Mouse (Mus musculus) naive thymus-derived CD4-positive, alpha-beta T cell, adult 2 months (primary cell): ENCODE measurements around the gene Gm10720.
"Not testable (repeated sequence)": the region's sequence is repeated elsewhere in the genome, so short reads cannot be mapped to it uniquely, and the experiment has no call there.

Source experiments
- DNase-seq: peaks from one replicate; pipeline ENCODE4 v3.0.0-alpha.2; 2011; ENCODE audit warnings: low read depth

Gm10720 gene

DNA sequence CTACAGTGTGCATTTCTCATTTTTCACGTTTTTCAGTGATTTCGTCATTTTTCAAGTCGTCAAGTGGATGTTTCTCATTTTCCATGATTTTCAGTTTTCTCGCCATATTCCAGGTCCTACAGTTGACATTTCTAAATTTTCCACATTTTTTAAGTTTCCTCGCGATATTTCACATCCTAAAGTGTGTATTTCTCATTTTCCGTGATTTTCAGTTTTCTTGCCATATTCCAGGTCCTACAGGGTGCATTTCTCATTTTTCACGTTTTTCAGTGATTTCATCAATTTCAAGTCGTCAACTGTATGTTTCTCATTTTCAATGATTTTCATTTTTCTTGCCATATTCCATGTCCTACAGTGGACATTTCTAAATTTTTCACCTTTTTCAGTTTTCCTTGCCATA lies at the start of gene Gm10720:
Gene Gm10720, plus strand, starts transcription at position 301 of the 400 bp plus-strand sequence.
- not testable (repeated sequence) for DNase-seq

DNA sequence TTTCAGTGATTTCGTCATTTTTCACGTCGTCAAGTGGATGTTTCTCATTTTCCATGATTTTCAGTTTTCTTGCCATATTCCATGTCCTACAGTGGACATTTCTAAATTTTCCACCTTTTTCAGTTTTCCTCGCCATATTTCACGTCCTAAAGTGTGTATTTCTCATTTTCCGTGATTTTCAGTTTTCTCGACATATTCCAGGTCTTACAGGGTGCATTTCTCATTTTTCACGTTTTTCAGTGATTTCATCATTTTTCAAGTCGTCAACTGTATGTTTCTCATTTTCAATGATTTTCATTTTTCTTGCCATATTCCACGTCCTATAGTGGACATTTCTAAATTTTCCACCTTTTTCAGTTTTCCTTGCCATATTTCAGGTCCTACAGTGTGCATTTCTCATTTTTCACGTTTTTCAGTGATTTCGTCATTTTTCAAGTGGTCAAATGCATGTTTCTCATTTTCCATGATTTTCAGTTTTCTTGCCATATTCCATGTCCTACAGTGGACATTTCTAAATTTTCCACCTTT lies 14.9 kb upstream of the Gm10720 start, which contains the start of gene Gm10722:
Gene Gm10722, plus strand, starts transcription at position 478 of the 528 bp plus-strand sequence.
- DNase-seq = peak; percentile 49

DNA sequence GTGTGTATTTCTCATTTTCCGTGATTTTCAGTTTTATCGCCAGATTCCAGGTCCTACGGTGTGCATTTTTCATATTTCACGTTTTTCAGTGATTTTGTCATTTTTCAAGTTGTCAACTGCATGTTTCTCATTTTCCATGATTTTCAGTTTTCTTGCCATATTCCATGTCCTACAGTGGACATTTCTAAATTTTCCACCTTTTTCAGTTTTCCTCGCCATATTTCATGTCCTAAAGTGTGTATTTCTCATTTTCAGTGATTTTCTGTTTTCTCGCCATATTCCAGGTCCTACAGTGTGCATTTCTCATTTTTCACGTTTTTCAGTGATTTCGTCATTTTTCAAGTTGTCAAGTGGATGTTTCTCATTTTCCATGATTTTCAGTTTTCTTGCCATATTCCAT lies 14.4 kb upstream of the Gm10720 start:
- not testable (repeated sequence) for DNase-seq

DNA sequence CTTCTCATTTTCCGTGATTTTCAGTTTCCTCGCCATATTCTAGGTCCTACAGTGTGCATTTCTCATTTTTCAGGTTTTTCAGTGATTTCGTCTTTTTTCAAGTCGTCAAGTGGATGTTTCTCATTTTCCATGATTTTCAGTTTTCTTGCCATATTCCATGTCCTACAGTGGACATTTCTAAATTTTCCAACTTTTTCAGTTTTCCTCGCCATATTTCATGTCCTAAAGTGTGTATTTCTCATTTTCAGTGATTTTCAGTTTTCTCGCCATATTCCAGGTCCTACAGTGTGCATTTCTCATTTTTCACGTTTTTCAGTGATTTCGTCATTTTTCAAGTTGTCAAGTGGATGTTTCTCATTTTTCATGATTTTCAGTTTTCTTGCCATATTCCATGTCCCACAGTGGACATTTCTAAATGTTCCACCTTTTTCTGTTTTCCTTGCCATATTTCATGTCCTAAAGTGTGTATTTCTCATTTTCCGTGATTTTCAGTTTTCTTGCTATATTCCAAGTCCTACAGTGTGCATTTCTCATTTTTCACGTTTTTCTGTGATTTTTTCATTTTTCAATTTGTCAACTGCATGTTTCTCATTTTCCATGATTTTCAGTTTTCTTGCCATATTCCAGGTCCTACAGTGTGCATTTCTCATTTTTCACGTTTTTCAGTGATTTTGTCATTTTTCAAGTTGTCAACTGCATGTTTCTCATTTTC lies 13.3 kb upstream of the Gm10720 start:
- peak; percentile 42 for DNase-seq

DNA sequence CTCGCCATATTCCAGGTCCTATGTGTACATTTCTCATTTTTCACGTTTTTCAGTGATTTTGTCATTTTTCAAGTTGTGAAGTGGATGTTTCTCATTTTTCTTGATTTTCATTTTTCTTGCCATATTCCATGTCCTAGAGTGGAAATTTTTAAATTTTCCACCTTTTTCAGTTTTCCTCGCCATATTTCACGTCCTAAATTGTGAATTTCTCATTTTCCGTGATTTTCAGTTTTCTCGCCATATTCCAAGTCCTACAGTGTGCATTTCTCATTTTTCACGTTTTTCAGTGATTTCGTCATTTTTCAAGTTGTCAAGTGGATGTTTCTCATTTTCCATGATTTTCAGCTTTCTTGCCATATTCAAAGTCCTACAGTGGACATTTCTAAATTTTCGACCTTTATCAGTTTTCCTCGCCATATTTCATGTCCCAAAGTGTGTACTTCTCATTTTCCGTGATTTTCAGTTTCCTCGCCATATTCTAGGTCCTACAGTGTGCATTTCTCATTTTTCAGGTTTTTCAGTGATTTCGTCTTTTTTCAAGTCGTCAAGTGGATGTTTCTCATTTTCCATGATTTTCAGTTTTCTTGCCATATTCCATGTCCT lies 12.6 kb upstream of the Gm10720 start, which contains the start of gene Gm11168:
Gene Gm11168, plus strand, starts transcription at position 553 of the 603 bp plus-strand sequence.
- DNase-seq = not testable (repeated sequence)

DNA sequence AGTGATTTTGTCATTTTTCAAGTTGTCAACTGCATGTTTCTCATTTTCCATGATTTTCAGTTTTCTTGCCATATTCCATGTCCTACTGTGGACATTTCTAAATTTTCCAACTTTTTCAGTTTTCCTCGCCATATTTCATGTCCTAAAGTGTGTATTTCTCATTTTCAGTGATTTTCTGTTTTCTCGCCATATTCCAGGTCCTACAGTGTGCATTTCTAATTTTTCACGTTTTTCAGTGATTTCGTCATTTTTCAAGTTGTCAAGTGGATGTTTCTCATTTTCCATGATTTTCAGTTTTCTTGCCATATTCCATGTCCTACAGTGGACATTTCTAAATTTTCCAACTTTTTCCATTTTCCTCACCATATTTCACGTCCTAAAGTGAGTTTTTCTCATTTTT lies 9.3 kb upstream of the Gm10720 start:
- not testable (repeated sequence) for DNase-seq

DNA sequence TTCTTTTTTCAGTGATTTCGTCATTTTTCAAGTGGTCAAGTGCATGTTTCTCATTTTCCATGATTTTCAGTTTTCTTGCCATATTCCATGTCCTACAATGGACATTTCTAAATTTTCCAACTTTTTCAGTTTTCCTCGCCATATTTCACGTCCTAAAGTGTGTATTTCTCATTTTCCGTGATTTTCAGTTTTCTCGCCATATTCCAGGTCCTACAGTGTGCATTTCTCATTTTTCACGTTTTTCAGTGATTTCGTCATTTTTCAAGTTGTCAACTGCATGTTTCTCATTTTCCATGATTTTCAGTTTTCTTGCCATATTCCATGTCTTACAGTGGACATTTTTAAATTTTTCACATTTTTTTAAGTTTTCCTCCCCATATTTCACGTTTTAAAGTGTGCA lies 8.8 kb upstream of the Gm10720 start:
- DNase-seq = not testable (repeated sequence)

DNA sequence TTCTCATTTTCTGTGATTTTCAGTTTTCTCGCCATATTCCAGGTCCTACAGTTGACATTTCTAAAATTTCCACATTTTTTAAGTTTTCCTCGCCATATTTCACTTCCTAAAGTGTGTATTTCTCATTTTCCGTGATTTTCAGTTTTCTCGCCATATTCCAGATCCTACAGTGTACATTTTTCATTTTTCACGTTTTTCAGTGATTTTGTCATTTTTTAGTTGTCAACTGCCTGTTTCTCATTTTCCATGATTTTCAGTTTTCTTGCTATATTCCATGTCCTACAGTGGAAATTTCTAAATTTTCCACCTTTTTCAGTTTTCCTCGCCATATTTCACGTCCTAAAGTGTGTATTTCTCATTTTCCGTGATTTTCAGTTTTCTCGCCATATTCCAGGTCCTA lies 8.2 kb upstream of the Gm10720 start:
- DNase-seq = peak; percentile 32

DNA sequence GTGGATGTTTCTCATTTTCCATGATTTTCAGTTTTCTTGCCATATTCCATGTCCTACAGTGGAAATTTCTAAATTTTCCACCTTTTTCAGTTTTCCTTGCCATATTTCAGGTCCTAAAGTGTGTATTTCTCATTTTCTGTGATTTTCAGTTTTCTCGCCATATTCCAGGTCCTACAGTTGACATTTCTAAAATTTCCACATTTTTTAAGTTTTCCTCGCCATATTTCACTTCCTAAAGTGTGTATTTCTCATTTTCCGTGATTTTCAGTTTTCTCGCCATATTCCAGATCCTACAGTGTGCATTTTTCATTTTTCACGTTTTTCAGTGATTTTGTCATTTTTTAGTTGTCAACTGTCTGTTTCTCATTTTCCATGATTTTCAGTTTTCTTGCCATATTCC lies 6.1 kb upstream of the Gm10720 start:
- DNase-seq = not testable (repeated sequence)

DNA sequence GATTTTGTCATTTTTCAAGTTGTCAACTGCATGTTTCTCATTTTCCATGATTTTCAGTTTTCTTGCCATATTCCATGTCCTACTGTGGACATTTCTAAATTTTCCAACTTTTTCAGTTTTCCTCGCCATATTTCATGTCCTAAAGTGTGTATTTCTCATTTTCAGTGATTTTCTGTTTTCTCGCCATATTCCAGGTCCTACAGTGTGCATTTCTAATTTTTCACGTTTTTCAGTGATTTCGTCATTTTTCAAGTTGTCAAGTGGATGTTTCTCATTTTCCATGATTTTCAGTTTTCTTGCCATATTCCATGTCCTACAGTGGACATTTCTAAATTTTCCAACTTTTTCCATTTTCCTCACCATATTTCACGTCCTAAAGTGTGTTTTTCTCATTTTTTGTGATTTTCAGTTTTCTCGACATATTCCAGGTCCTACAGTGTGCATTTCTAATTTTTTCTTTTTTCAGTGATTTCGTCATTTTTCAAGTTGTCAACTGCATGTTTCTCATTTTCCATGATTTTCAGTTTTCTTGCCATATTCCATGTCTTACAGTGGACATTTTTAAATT lies 3.3 kb upstream of the Gm10720 start:
- DNase-seq = not testable (repeated sequence)

DNA sequence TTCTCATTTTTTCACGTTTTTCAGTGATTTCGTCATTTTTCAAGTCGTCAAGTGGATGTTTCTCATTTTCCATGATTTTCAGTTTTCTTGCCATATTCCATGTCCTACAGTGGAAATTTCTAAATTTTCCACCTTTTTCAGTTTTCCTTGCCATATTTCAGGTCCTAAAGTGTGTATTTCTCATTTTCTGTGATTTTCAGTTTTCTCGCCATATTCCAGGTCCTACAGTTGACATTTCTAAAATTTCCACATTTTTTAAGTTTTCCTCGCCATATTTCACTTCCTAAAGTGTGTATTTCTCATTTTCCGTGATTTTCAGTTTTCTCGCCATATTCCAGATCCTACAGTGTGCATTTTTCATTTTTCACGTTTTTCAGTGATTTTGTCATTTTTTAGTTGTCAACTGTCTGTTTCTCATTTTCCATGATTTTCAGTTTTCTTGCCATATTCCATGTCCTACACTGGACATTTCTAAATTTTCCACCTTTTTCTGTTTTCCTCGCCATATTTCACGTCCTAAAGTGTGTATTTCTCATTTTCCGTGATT lies 2.6 kb upstream of the Gm10720 start, which contains the start of gene Gm10721:
Gene Gm10721, plus strand, starts transcription at position 408 of the 547 bp plus-strand sequence.
- DNase-seq = not testable (repeated sequence)

DNA sequence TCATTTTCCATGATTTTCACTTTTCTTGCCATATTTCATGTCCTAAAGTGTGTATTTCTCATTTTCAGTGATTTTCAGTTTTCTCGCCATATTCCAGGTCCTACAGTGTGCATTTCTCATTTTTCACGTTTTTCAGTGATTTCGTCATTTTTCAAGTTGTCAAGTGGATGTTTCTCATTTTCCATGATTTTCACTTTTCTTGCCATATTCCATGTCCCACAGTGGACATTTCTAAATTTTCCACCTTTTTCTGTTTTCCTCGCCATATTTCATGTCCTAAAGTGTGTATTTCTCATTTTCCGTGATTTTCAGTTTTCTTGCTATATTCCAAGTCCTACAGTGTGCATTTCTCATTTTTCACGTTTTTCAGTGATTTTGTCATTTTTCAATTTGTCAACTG lies 442 bp downstream of the Gm10720 start:
- DNase-seq = not testable (repeated sequence)

DNA sequence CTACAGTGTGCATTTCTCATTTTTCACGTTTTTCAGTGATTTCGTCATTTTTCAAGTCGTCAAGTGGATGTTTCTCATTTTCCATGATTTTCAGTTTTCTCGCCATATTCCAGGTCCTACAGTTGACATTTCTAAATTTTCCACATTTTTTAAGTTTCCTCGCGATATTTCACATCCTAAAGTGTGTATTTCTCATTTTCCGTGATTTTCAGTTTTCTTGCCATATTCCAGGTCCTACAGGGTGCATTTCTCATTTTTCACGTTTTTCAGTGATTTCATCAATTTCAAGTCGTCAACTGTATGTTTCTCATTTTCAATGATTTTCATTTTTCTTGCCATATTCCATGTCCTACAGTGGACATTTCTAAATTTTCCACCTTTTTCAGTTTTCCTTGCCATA lies 1.7 kb downstream of the Gm10720 start, which contains the start of gene Gm10719:
Gene Gm10719, plus strand, starts transcription at position 301 of the 400 bp plus-strand sequence.
- not testable (repeated sequence) for DNase-seq

DNA sequence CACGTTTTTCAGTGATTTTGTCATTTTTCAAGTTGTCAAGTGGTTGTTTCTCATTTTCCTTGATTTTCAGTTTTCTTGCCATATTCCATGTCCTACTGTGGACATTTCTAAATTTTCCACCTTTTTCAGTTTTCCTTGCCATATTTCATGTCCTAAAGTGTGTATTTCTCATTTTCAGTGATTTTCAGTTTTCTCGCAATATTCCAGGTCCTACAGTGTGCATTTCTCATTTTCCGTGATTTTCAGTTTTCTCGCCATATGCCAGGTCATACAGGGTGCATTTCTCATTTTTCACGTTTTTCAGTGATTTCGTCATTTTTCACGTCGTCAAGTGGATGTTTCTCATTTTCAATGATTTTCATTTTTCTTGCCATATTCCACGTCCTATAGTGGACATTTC lies 3.5 kb downstream of the Gm10720 start:
- DNase-seq = not testable (repeated sequence)

DNA sequence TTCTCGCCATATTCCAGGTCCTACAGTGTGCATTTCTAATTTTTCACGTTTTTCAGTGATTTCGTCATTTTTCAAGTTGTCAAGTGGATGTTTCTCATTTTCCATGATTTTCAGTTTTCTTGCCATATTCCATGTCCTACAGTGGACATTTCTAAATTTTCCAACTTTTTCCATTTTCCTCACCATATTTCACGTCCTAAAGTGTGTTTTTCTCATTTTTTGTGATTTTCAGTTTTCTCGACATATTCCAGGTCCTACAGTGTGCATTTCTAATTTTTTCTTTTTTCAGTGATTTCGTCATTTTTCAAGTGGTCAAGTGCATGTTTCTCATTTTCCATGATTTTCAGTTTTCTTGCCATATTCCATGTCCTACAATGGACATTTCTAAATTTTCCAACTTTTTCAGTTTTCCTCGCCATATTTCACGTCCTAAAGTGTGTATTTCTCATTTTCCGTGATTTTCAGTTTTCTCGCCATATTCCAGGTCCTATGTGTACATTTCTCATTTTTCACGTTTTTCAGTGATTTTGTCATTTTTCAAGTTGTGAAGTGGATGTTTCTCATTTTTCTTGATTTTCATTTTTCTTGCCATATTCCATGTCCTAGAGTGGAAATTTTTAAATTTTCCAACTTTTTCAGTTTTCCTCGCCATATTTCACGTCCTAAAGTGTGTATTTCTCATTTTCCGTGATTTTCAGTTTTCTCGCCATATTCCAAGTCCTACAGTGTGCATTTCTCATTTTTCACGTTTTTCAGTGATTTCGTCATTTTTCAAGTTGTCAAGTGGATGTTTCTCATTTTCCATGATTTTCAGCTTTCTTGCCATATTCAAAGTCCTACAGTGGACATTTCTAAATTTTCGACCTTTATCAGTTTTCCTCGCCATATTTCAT lies 4.6 kb downstream of the Gm10720 start:
- not testable (repeated sequence) for DNase-seq

DNA sequence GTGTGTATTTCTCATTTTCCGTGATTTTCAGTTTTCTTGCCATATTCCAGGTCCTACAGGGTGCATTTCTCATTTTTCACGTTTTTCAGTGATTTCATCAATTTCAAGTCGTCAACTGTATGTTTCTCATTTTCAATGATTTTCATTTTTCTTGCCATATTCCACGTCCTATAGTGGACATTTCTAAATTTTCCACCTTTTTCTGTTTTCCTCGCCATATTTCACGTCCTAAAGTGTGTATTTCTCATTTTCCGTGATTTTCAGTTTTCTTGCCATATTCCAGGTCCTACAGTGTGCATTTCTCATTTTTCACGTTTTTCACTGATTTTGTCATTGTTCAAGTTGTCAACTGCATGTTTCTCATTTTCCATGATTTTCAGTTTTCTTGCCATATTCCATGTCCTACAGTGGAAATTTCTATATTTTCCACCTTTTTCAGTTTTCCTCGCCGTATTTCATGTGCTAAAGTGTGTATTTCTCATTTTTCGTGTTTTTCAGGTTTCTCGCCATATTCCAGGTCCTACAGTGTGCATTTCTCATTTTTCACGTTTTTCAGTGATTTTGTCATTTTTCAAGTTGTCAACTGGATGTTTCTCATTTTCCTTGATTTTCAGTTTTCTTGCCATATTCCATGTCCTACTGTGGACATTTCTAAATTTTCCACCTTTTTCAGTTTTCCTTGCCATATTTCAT lies 7.0 kb downstream of the Gm10720 start:
- DNase-seq = peak; percentile 40

DNA sequence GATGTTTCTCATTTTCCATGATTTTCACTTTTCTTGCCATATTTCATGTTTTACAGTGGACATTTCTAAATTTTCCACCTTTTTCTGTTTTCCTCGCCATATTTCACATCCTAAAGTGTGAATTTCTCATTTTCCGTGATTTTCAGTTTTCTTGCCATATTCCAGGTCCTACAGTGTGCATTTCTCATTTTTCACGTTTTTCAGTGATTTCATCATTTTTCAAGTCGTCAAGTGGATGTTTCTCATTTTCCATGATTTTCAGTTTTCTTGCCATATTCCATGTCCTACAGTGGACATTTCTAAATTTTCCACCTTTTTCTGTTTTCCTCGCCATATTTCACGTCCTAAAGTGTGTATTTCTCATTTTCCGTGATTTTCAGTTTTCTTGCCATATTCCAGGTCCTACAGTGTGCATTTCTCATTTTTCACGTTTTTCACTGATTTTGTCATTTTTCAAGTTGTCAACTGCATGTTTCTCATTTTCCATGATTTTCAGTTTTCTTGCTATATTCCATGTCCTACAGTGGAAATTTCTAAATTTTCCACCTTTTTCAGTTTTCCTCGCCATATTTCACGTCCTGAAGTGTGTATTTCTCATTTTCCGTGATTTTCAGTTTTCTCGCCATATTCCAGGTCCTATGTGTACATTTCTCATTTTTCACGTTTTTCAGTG lies 8.0 kb downstream of the Gm10720 start, which contains the start of gene Gm10718:
Gene Gm10718, plus strand, starts transcription at position 236 of the 673 bp plus-strand sequence.
- DNase-seq = not testable (repeated sequence)

DNA sequence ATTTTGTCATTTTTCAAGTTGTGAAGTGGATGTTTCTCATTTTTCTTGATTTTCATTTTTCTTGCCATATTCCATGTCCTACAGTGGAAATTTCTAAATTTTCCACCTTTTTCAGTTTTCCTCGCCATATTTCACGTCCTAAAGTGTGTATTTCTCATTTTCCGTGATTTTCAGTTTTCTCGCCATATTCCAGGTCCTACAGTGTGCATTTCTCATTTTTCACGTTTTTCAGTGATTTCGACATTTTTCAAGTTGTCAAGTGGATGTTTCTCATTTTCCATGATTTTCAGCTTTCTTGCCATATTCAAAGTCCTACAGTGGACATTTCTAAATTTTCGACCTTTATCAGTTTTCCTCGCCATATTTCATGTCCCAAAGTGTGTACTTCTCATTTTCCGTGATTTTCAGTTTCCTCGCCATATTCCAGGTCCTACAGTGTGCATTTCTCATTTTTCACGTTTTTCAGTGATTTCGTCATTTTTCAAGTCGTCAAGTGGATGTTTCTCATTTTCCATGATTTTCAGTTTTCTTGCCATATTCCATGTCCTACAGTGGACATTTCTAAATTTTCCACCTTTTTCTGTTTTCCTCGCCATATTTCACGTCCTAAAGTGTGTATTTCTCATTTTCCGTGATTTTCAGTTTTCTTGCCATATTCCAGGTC lies 8.7 kb downstream of the Gm10720 start:
- DNase-seq = not testable (repeated sequence)

DNA sequence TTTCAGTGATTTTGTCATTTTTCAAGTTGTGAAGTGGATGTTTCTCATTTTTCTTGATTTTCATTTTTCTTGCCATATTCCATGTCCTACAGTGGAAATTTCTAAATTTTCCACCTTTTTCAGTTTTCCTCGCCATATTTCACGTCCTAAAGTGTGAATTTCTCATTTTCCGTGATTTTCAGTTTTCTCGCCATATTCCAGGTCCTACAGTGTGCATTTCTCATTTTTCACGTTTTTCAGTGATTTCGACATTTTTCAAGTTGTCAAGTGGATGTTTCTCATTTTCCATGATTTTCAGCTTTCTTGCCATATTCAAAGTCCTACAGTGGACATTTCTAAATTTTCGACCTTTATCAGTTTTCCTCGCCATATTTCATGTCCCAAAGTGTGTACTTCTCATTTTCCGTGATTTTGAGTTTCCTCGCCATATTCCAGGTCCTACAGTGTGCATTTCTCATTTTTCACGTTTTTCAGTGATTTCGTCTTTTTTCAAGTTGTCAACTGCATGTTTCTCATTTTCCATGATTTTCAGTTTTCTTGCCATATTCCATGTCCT lies 9.5 kb downstream of the Gm10720 start, which contains the start of gene Gm10717:
Gene Gm10717, plus strand, starts transcription at position 506 of the 556 bp plus-strand sequence.
- not testable (repeated sequence) for DNase-seq
